Mouse (Mus musculus) cerebellum, adult 11-12 months (tissue): ENCODE measurements around the gene Itga2b.
A peak's percentile ranks its signal among the peaks of the same experiment; 100 is the strongest.

ENCODE experiments used
- DNase-seq: peaks from one replicate; pipeline ENCODE4 v3.0.0; 2022

Itga2b gene

GRCm38 (mm10) chr11:102435754-102436470 lies 34.0 kb downstream of the Itga2b start:
- peak; percentile 69 for DNase-seq

- peak; percentile 68 for DNase-seq
These were observed 34.9 kb downstream of the Itga2b start for GRCm38 (mm10) chr11:102434816-102435705.

- DNase-seq = peak; percentile 88
These were observed 35.5 kb downstream of the Itga2b start for GRCm38 (mm10) chr11:102434406-102434805.

GRCm38 (mm10) chr11:102433866-102434265 lies 36.1 kb downstream of the Itga2b start:
- DNase-seq = peak; percentile 60

GRCm38 (mm10) chr11:102432896-102433295 lies 37.0 kb downstream of the Itga2b start:
- peak; percentile 86 for DNase-seq

GRCm38 (mm10) chr11:102432115-102432843 lies 37.6 kb downstream of the Itga2b start:
- DNase-seq = peak; percentile 56

- no peak for DNase-seq
These were observed 38.2 kb downstream of the Itga2b start for GRCm38 (mm10) chr11:102431728-102432114.

- peak; percentile 74 for DNase-seq
These were observed 38.8 kb downstream of the Itga2b start for GRCm38 (mm10) chr11:102431018-102431645.

GRCm38 (mm10) chr11:102430121-102431017 lies 39.6 kb downstream of the Itga2b start, which contains the start of gene Grn:
Gene Grn (plus strand): TSS chr11:102430315.
- peak; percentile 95 for DNase-seq

GRCm38 (mm10) chr11:102429551-102429950 lies 40.4 kb downstream of the Itga2b start:
- no peak for DNase-seq

- DNase-seq = peak; percentile 37
These were observed 40.9 kb downstream of the Itga2b start for GRCm38 (mm10) chr11:102428981-102429540.

- DNase-seq = peak; percentile 11
These were observed 44.2 kb downstream of the Itga2b start for GRCm38 (mm10) chr11:102425555-102426316.

- peak; percentile 6 for DNase-seq
These were observed 45.3 kb downstream of the Itga2b start for GRCm38 (mm10) chr11:102424666-102425065.

- no peak for DNase-seq
These were observed 48.4 kb downstream of the Itga2b start for GRCm38 (mm10) chr11:102421559-102421958.

- peak; percentile 10 for DNase-seq
These were observed 51.0 kb downstream of the Itga2b start for GRCm38 (mm10) chr11:102418887-102419286.

GRCm38 (mm10) chr11:102417160-102417559 lies 52.8 kb downstream of the Itga2b start:
- peak; percentile 4 for DNase-seq

- peak; percentile 4 for DNase-seq
These were observed 54.7 kb downstream of the Itga2b start for GRCm38 (mm10) chr11:102415034-102415802.

- DNase-seq = peak; percentile 23
These were observed 56.9 kb downstream of the Itga2b start for GRCm38 (mm10) chr11:102413059-102413458.

GRCm38 (mm10) chr11:102411704-102412103 lies 58.2 kb downstream of the Itga2b start:
- peak; percentile 84 for DNase-seq
